Mouse (Mus musculus) heart, embryonic 11.5 days (tissue): ENCODE data around the gene 4930455H04Rik. TPM values are rescaled to one million over a fixed set of nuclear protein-coding genes. Genes with fewer than 3 reads are reported as not detected.

Experiments used
- ATAC-seq: fragments of 200-750 bp; cut with Nextera tagmentation; replicated peaks from 2 replicates; pipeline ENCODE4 v1.8.0; 2017; ENCODE audit warnings: moderate library complexity; ENCODE audit not compliant: insufficient number of reproducible peaks, low FRiP score, low TSS enrichment
- H3K27ac ChIP-seq: fragments of 300-500 bp; sonication (generic); 2 replicates; pipeline ENCODE4 v1.5.1; 2014; ENCODE audit warnings: mild to moderate bottlenecking, low read depth, low read length
- H3K27me3 ChIP-seq: fragments of 300-500 bp; sonication (generic); 2 replicates; pipeline ENCODE4 v1.6.1; 2014; ENCODE audit warnings: mild to moderate bottlenecking, low read length, mixed read lengths; ENCODE audit not compliant: control insufficient read depth, insufficient read depth
- H3K36me3 ChIP-seq: fragments of 300-500 bp; sonication (generic); 2 replicates; pipeline ENCODE4 v1.6.1; 2014; ENCODE audit warnings: mild to moderate bottlenecking, low read length, moderate library complexity, mixed read lengths; ENCODE audit not compliant: control insufficient read depth, insufficient read depth
- H3K4me1 ChIP-seq: fragments of 300-500 bp; sonication (generic); 2 replicates; pipeline ENCODE4 v1.6.1; 2014; ENCODE audit warnings: low read length; ENCODE audit not compliant: control insufficient read depth, insufficient read depth
- H3K4me2 ChIP-seq: fragments of 300-500 bp; sonication (generic); 2 replicates; pipeline ENCODE4 v1.6.1; 2014; ENCODE audit warnings: mild to moderate bottlenecking, moderate library complexity
- H3K4me3 ChIP-seq: fragments of 300-500 bp; sonication (generic); 2 replicates; pipeline ENCODE4 v1.5.1; 2014; ENCODE audit warnings: low read depth, low read length
- H3K9ac ChIP-seq: fragments of 300-500 bp; sonication (generic); 2 replicates; pipeline ENCODE4 v1.6.1; 2014; ENCODE audit warnings: mild to moderate bottlenecking, low read depth, low read length, moderate library complexity
- H3K9me3 ChIP-seq: fragments of 300-500 bp; sonication (generic); replicated peaks from 2 replicates; pipeline ENCODE4 v1.6.1; 2016; ENCODE audit warnings: low read length; ENCODE audit not compliant: control insufficient read depth
- WGBS: fragments of 180-500 bp; shearing (Covaris S2); extraction: QIAGEN DNeasy Blood & Tissue Kit; methylation state at CpG from one replicate; pipeline ENCODE4 v1.1.7; 2014; ENCODE audit not compliant: insufficient replicate concordance; 5-methylcytosine and 5-hydroxymethylcytosine counted together
- polyA plus RNA-seq: library from polyadenylated mRNA; unstranded; fragments of >200 nt; fragmentation: Nextera tagmentation; extraction: Ambion mirVana; gene quantifications from 2 replicates; pipeline ENCODE4 v1.2.1, GENCODE M21; 2014

The 4930455H04Rik gene
- polyA plus RNA-seq, 1 experiment from 2014 or later = not detected

GRCm38 (mm10) chr3:117025421-117025820 is 57.4 kb downstream of the 4930455H04Rik start:
- no peak overlapping the region for H3K4me3 ChIP-seq
- no peak overlapping the region for H3K4me2 ChIP-seq
- H3K27ac ChIP-seq = no peak overlapping the region
- WGBS = 70% methylated on average over 3 of the region's 3 CpGs
- H3K9ac ChIP-seq = no peak overlapping the region
- no peaks in the 10 kb centered on the region for H3K4me1 ChIP-seq
- no peaks in the 10 kb centered on the region for H3K9me3 ChIP-seq
- no peaks in the 10 kb centered on the region for H3K27me3 ChIP-seq
- no peak for ATAC-seq
- no peaks in the 10 kb centered on the region for H3K36me3 ChIP-seq

Other genes with a start within 250 kb of the 4930455H04Rik start
- gene Agl, start 160.1 kb upstream of the 4930455H04Rik start, polyA plus RNA-seq = 49.2 and 55.8 TPM in 2 replicates
- 26.7 and 26.8 TPM in 2 replicates for gene Frrs1, start 108.8 kb upstream of the 4930455H04Rik start, polyA plus RNA-seq
- gene Palmd, start 720 bp downstream of the 4930455H04Rik start, polyA plus RNA-seq = 10.4 and 11.1 TPM in 2 replicates